Mouse (Mus musculus): ENCODE measurements around the gene Fam166b. TPM values are rescaled to one million over a fixed set of nuclear protein-coding genes. Genes with fewer than 3 reads are reported as not detected.

Gene Fam166b
- polyA plus RNA-seq, 1 experiment = 0.10 TPM

DNA sequence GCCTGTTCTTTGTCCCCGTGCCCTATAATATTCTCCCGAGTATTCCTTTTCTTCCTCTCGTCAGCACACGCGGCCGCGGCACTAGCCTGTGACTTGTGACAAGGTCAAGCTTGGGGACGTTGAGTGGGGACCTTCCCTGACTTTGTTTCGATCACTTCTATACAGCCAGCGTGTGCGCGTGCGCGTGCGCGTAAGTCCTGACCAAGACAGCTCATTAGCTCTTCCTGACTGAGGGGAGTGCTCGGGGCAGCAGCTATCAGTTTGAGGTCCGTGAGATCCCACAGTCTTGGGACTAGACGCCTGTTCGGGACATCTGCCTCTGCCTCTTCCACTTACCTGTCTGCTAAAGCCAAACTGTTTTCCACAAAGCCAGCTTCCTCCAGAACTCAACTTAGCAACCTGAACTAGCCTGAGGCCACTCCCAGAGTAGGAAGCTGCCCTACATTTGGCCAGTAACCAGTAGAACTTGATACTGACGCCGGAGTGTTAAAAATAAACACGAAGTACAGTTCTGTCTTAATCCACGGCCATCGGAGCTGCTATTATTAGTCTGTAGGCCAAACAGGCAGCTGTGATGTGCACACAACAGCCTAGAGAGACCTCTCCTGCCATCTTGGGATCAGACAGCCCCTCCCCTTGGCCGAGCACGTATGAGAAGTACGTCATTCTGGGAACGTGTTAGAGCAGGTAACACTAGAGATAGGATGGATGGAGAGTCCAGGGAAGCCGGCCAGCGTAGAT is 29.4 kb downstream of the Fam166b start:
- TF ChIP-seq TAL1 (IDR thresholded peaks at IDR 0.05; ENCODE audit: low read length) (no peak), GATA1 (IDR thresholded peaks at IDR 0.05; ENCODE audit: low read length) (no peak)
- Histone ChIP-seq H3K27me3 (ENCODE audit: control insufficient read depth) (no peaks in the 10 kb centered on the region), H3K4me1 (ENCODE audit: control insufficient read depth) (no peaks in the 10 kb centered on the region), H3K4me3 (replicated peaks) (no peak overlapping the region), H3K36me3 (ENCODE audit: control insufficient read depth) (no peaks in the 10 kb centered on the region), H3K9me3 (ENCODE audit: control insufficient read depth, low read length) (no peaks in the 10 kb centered on the region)

DNA sequence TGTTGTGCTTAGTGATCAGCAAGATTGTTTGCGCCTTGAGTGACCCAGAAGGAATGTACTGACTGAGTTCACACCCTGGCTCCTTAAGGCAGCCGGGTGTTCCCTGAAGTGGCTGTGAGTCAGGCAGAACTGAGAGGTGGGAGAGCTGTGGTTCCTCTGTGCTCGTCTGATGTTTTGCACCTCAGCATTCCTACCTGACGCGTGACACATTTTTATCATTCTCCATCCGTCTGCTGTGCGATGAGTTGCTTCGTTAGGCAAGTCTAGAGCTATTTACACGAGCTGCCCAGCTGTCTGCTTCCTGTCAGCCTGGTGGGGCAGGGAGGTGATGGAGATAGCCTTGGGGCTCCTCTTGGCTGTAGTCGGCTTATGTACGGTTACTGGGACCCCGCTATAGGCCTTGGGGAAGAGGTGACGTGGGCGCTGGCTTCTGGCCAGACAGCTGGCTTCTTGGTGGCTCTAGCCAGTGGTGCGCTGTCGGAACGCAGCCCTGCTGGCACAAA is 30.1 kb downstream of the Fam166b start:
- no peak overlapping the region for H3K4me3 ChIP-seq (replicated peaks)

GRCm38 (mm10) chr4:43398014-43398413 is 30.9 kb downstream of the Fam166b start:
- no peaks in the 10 kb centered on the region for H3K4me1 ChIP-seq (ENCODE audit: control insufficient read depth)
- no peaks in the 10 kb centered on the region for H3K27me3 ChIP-seq (ENCODE audit: control insufficient read depth)
- TF ChIP-seq GATA1 (IDR thresholded peaks at IDR 0.05; ENCODE audit: low read length) (no peak), TAL1 (IDR thresholded peaks at IDR 0.05; ENCODE audit: low read length) (no peak)
- no peaks in the 10 kb centered on the region for H3K36me3 ChIP-seq (ENCODE audit: control insufficient read depth)
- H3K9me3 ChIP-seq (ENCODE audit: control insufficient read depth, low read length) = no peaks in the 10 kb centered on the region
- H3K4me3 ChIP-seq (replicated peaks) = no peak overlapping the region

More for the DNA sequence above, 30.1 kb downstream of the Fam166b start:
- H3K36me3 ChIP-seq (ENCODE audit: control insufficient read depth) = no peaks in the 10 kb centered on the region
- TF ChIP-seq TAL1 (IDR thresholded peaks at IDR 0.05; ENCODE audit: low read length) (no peak), GATA1 (IDR thresholded peaks at IDR 0.05; ENCODE audit: low read length) (no peak)
- no peaks in the 10 kb centered on the region for H3K9me3 ChIP-seq (ENCODE audit: control insufficient read depth, low read length)
- no peaks in the 10 kb centered on the region for H3K4me1 ChIP-seq (ENCODE audit: control insufficient read depth)
- H3K27me3 ChIP-seq (ENCODE audit: control insufficient read depth) = no peaks in the 10 kb centered on the region

DNA sequence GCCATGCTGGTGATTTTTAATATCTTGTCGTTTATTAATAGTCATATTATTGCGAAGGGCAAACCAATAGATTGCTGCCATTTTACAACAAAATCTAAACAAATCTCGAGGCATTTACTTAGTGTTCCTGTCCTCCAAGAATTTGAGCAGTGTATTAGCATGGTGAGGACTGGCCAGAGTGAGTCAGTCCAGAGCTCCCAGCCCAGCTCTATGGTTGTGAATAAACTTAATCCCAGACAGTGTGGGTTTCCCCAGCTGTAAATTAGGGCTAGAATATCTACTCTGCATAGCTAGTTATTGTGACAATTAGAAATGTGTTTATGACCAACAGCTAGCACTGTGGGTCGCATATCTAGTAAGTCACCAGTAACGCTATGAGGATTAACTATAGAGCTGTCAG is 32.6 kb downstream of the Fam166b start:
- H3K36me3 ChIP-seq (ENCODE audit: control insufficient read depth) = no peaks in the 10 kb centered on the region
- no peaks in the 10 kb centered on the region for H3K9me3 ChIP-seq (ENCODE audit: control insufficient read depth, low read length)
- no peaks in the 10 kb centered on the region for H3K4me1 ChIP-seq (ENCODE audit: control insufficient read depth)
- TF ChIP-seq TAL1 (IDR thresholded peaks at IDR 0.05; ENCODE audit: low read length) = no peak
- no peak for TF ChIP-seq GATA1 (IDR thresholded peaks at IDR 0.05; ENCODE audit: low read length)
- H3K27me3 ChIP-seq (ENCODE audit: control insufficient read depth) = no peaks in the 10 kb centered on the region
- no peak overlapping the region for H3K4me3 ChIP-seq (replicated peaks)

DNA sequence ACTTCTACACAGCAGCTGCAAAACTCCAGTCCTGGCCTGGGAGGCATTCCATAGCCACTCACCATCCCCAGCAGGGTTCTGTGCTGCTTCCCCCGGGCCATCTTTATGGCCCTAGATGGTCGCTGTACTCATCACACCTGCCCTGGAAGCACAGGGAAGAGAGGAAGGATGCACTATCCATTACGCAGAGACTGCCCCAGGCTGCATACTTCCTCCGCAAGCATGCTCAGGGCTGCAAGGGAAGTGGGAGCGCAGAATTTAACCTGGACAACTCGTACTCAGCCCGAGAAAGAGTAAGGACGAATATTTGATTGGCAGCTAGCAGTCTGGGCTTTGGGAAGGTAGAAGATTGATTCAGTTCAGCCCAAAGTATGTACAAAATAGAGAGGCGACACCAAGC is 33.1 kb downstream of the Fam166b start:
- TF ChIP-seq GATA1 (IDR thresholded peaks at IDR 0.05; ENCODE audit: low read length) = no peak
- no peak for TF ChIP-seq TAL1 (IDR thresholded peaks at IDR 0.05; ENCODE audit: low read length)

DNA sequence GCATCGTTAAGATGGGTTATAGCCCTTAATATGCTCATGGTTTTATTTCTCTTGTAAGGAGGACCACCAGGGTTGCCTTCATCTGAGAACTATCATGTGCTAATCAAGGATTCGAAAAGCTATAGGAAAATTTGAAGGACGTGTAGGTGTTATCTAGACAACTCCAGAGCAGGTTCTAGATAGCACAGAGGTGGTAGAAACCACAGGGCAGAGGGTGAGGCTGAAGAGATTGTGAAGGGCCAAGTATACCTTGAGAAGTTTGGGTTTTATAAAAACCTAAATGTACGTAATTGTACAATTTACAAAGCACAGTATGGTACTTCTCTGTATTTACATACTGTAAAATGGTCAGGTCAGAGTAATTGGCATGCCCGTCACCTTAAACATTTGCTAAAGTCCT is 33.8 kb downstream of the Fam166b start:
- H3K4me3 ChIP-seq (replicated peaks) = no peak overlapping the region
- no peaks in the 10 kb centered on the region for H3K27me3 ChIP-seq (ENCODE audit: control insufficient read depth)
- TF ChIP-seq TAL1 (IDR thresholded peaks at IDR 0.05; ENCODE audit: low read length) = no peak
- TF ChIP-seq GATA1 (IDR thresholded peaks at IDR 0.05; ENCODE audit: low read length) = no peak
- no peaks in the 10 kb centered on the region for H3K36me3 ChIP-seq (ENCODE audit: control insufficient read depth)
- no peaks in the 10 kb centered on the region for H3K4me1 ChIP-seq (ENCODE audit: control insufficient read depth)
- H3K9me3 ChIP-seq (ENCODE audit: control insufficient read depth, low read length) = no peaks in the 10 kb centered on the region

More for the DNA sequence above, 33.1 kb downstream of the Fam166b start:
- no peaks in the 10 kb centered on the region for H3K27me3 ChIP-seq (ENCODE audit: control insufficient read depth)
- no peaks in the 10 kb centered on the region for H3K4me1 ChIP-seq (ENCODE audit: control insufficient read depth)
- H3K36me3 ChIP-seq (ENCODE audit: control insufficient read depth) = no peaks in the 10 kb centered on the region
- no peak overlapping the region for H3K4me3 ChIP-seq (replicated peaks)
- no peaks in the 10 kb centered on the region for H3K9me3 ChIP-seq (ENCODE audit: control insufficient read depth, low read length)

DNA sequence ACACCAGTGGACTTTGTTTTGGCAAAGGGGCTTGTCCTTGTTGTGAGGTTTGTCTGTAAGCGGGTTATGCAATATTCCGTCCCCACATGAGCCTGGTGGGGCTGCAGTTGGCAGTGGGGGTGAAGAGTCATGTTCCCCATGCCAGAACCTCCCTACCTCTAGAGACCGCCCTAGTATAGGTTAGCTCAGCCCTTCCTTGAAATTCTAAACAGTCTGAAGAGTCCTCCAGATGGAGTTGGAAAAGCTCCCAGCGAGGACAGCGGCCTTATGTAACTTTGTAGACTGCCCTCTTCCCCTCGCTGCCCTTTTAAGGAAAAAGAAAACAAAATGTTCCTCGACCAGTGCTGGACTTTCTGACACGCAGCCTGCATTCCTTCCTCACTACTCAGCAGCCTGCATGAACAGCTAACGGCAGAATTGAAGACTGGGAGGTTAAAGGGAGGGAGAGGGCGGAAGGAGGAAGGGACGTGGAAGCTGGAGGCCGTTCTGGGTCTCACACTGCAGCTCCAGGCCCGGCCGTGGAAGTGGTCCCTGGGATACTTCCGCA is 34.5 kb downstream of the Fam166b start:
- Histone ChIP-seq H3K36me3 (ENCODE audit: control insufficient read depth) (no peaks in the 10 kb centered on the region), H3K27me3 (ENCODE audit: control insufficient read depth) (no peaks in the 10 kb centered on the region), H3K9me3 (ENCODE audit: control insufficient read depth, low read length) (no peaks in the 10 kb centered on the region), H3K4me3 (replicated peaks) (no peak overlapping the region), H3K4me1 (ENCODE audit: control insufficient read depth) (no peaks in the 10 kb centered on the region)
- TF ChIP-seq GATA1 (IDR thresholded peaks at IDR 0.05; ENCODE audit: low read length) (no peak), TAL1 (IDR thresholded peaks at IDR 0.05; ENCODE audit: low read length) (no peak)

GRCm38 (mm10) chr4:43391521-43392050 is 37.3 kb downstream of the Fam166b start:
- no peak for TF ChIP-seq GATA1 (IDR thresholded peaks at IDR 0.05; ENCODE audit: low read length)
- TF ChIP-seq TAL1 (IDR thresholded peaks at IDR 0.05; ENCODE audit: low read length) = no peak
- H3K27me3 ChIP-seq (ENCODE audit: control insufficient read depth) = no peaks in the 10 kb centered on the region

DNA sequence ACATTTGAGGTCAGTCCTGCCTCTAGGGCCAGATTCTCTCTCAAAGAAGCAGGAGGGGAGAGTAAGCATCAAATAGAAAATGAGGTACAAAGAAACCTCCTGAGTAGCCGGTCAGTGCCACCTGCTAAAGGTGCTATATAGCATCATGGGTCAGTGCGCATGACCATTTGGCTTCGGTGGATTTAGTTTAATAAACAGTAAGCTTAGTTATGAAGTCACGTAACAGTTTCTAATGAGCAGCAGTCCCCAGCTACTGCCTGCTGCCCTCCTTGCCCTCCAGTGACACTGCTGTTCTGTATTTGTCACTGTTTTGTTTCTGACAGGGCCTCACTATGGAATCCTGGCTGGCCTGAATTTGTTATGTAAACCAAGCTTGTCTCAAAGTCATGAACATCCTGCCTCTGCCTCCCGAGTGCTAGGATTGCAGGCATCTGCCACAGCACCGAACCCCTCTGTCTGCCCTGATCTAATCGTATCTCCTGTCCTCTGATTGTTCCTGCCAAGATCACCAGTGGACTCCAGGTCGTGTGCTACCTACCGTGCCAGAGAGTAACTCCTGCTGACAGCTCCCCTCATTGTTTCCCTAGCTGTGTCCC is 39.0 kb downstream of the Fam166b start:
- no peak for TF ChIP-seq GATA1 (IDR thresholded peaks at IDR 0.05; ENCODE audit: low read length)
- no peak for TF ChIP-seq TAL1 (IDR thresholded peaks at IDR 0.05; ENCODE audit: low read length)

More at GRCm38 (mm10) chr4:43391521-43392050, 37.3 kb downstream of the Fam166b start:
- Histone ChIP-seq H3K9me3 (ENCODE audit: control insufficient read depth, low read length) (no peaks in the 10 kb centered on the region), H3K36me3 (ENCODE audit: control insufficient read depth) (no peaks in the 10 kb centered on the region), H3K4me3 (replicated peaks) (no peak overlapping the region), H3K4me1 (ENCODE audit: control insufficient read depth) (no peaks in the 10 kb centered on the region)

More for the DNA sequence above, 39.0 kb downstream of the Fam166b start:
- H3K27me3 ChIP-seq (ENCODE audit: control insufficient read depth) = no peaks in the 10 kb centered on the region
- no peaks in the 10 kb centered on the region for H3K36me3 ChIP-seq (ENCODE audit: control insufficient read depth)
- no peaks in the 10 kb centered on the region for H3K4me1 ChIP-seq (ENCODE audit: control insufficient read depth)
- H3K9me3 ChIP-seq (ENCODE audit: control insufficient read depth, low read length) = no peaks in the 10 kb centered on the region
- H3K4me3 ChIP-seq (replicated peaks) = no peak overlapping the region

All from erythroblast, embryonic 14.5 days (primary cell).